Mouse (Mus musculus): ENCODE measurements at regions not wholly inside any gene's neighbourhood (a gene's known extent, or its start where the extent isn't known, plus 50 kb on each side); places are given as distances from the start of the nearest gene placed in this dataset.
A peak's percentile ranks its signal among the peaks of the same experiment; 100 is the strongest.

DNA sequence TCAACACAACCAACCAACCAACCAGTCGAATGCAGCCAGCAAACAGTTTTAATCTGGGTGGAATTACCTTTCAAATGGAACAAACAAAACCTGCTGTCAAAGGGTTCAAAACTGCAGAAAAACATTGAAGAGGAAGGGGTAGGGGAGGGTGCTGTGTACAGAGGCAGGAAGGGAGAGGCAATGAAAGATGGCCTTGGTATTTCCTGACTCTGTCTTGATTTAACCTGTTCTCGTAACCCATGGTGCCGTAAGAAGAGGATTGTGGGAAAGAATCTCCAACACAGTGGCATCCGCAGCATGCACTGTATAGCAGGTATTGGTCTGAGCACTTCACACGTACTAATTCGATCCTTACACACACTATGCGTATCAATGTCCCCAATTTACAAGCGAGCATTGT lies 88.8 kb upstream of the Rbms1 start:
- H3K79me2 ChIP-seq (replicated peaks; ENCODE audit: control insufficient read depth, extremely low read depth, insufficient read depth, poor library complexity, severe bottlenecking) = no peaks in the 10 kb centered on the region
- no peaks in the 10 kb centered on the region for H3K9me3 ChIP-seq (replicated peaks; ENCODE audit: low read length)
- dilution Hi-C loops (cut with MboI; ENCODE audit: extremely low pct_ligation_motif_present, extremely low pct_unique_long_range_greater_than_20kb, low sequenced_read_pairs) (no loop called here), in situ Hi-C loops (cut with MboI; ENCODE audit: low pct_ligation_motif_present, low pct_unique_long_range_greater_than_20kb, low sequenced_read_pairs) (no loop called here)
- no peak overlapping the region for H3K9ac ChIP-seq (ENCODE audit: insufficient read depth, low read depth)
- H3K36me3 ChIP-seq (replicated peaks in 1 of 2; ENCODE audit: control insufficient read depth in 1 of 2, insufficient read depth in 1 of 2, low read length in 1 of 2) = no peaks in the 10 kb centered on the region
- TF ChIP-seq E2F4 (IDR thresholded peaks at IDR 0.05; ENCODE audit: insufficient replicate concordance, low read depth, low read length) = no peak
- peaks cover 4 to 15% of the 10 kb centered on the region in 2 experiments; a peak in 3 of 4 replicates for H3K4me1 ChIP-seq (ENCODE audit: control insufficient read depth in 1 of 2, insufficient read depth in 2 of 2)
- no peak for DNase-seq (ENCODE audit: extremely low read depth)
- no peak overlapping the region for H3K4me3 ChIP-seq (replicated peaks in 1 of 3; ENCODE audit: low read depth in 2 of 3, low read length in 2 of 3, poor library complexity in 1 of 3)
- H3K27ac ChIP-seq (ENCODE audit: insufficient read depth, low read depth) = no peak overlapping the region
- no peaks in the 10 kb centered on the region for H3K27me3 ChIP-seq (replicated peaks)
- 0 out of 2 replicates have a peak overlapping the region, but pooled peaks have one; percentile 71 for H3K4me2 ChIP-seq (ENCODE audit: insufficient read depth, low read depth, poor library complexity, severe bottlenecking)

GRCm38 (mm10) chr2:61046111-61046767 lies 83.2 kb upstream of the Rbms1 start:
- dilution Hi-C loops (cut with MboI; ENCODE audit: extremely low pct_ligation_motif_present, extremely low pct_unique_long_range_greater_than_20kb, low sequenced_read_pairs) (no loop called here), in situ Hi-C loops (cut with MboI; ENCODE audit: low pct_ligation_motif_present, low pct_unique_long_range_greater_than_20kb, low sequenced_read_pairs) (no loop called here)
- Histone ChIP-seq H3K36me3 (replicated peaks in 1 of 2; ENCODE audit: control insufficient read depth in 1 of 2, insufficient read depth in 1 of 2, low read length in 1 of 2) (no peaks in the 10 kb centered on the region), H3K4me1 (ENCODE audit: control insufficient read depth in 1 of 2, insufficient read depth in 2 of 2) (peaks cover 3 to 26% of the 10 kb centered on the region in 2 experiments; a peak in 3 of 4 replicates), H3K9me3 (replicated peaks; ENCODE audit: low read length) (no peaks in the 10 kb centered on the region), H3K4me3 (replicated peaks in 1 of 3; ENCODE audit: low read depth in 2 of 3, low read length in 2 of 3, poor library complexity in 1 of 3) (no peak overlapping the region), H3K27ac (ENCODE audit: insufficient read depth, low read depth) (no peak overlapping the region), H3K9ac (ENCODE audit: insufficient read depth, low read depth) (no peak overlapping the region), H3K79me2 (replicated peaks; ENCODE audit: control insufficient read depth, extremely low read depth, insufficient read depth, poor library complexity, severe bottlenecking) (no peaks in the 10 kb centered on the region), H3K4me2 (ENCODE audit: insufficient read depth, low read depth, poor library complexity, severe bottlenecking) (no peak overlapping the region), H3K27me3 (replicated peaks) (no peaks in the 10 kb centered on the region)
- TF ChIP-seq MEF2A (IDR thresholded peaks at IDR 0.05; ENCODE audit: borderline replicate concordance, low read depth, low read length) = no peak
- TF ChIP-seq ZNF384 (IDR thresholded peaks at IDR 0.05; ENCODE audit: low read depth, low read length) = no peak
- TF ChIP-seq MYC (IDR thresholded peaks at IDR 0.05; ENCODE audit: low read depth, low read length) = no peak
- no peak for TF ChIP-seq ZKSCAN1 (IDR thresholded peaks at IDR 0.05; ENCODE audit: borderline replicate concordance, low read depth, low read length)
- TF ChIP-seq CHD1 (IDR thresholded peaks at IDR 0.05; ENCODE audit: low read depth, low read length) = no peak
- TF ChIP-seq ETS1 (conservative IDR thresholded peaks at IDR 0.05; ENCODE audit: low read depth, low read length) = no peak
- TF ChIP-seq SMC3 (IDR thresholded peaks at IDR 0.05; ENCODE audit: low read depth, low read length) = no peak
- no peak for TF ChIP-seq USF2 (conservative IDR thresholded peaks at IDR 0.05; ENCODE audit: low read depth, low read length)
- TF ChIP-seq USF1 (IDR thresholded peaks at IDR 0.05; ENCODE audit: low read depth, low read length) = no peak
- TF ChIP-seq MAZ (IDR thresholded peaks at IDR 0.05; ENCODE audit: low read depth, low read length) = no peak
- TF ChIP-seq ELF1 (IDR thresholded peaks at IDR 0.05; ENCODE audit: low read depth, low read length) = no peak
- no peak for TF ChIP-seq UBTF (IDR thresholded peaks at IDR 0.05; ENCODE audit: low read depth, low read length)
- no peak for DNase-seq (ENCODE audit: extremely low read depth)
